Mouse (Mus musculus) frontal cortex, postnatal 25 days (tissue): Measurements from ENCODE around the gene Mvd.

ENCODE experiments used
- DNase-seq, 2 experiments: peaks; one replicate each; pipeline ENCODE4 v3.0.0; 2022; ENCODE audit warnings: low spot score in 2 of 2

Mvd gene

GRCm38 (mm10) chr8:122443262-122444006 is at the start of gene Mvd:
TSS of gene Mvd (minus strand) at chr8:122443422.
- DNase-seq: peak; percentile 96 to 98

- DNase-seq: no peak
Observed at GRCm38 (mm10) chr8:122488387-122488786, 45.2 kb upstream of the Mvd start.

GRCm38 (mm10) chr8:122484831-122485230 is 41.6 kb upstream of the Mvd start:
- no peak for DNase-seq

- no peak for DNase-seq
Observed at GRCm38 (mm10) chr8:122483877-122484276, 40.7 kb upstream of the Mvd start.

- no peak for DNase-seq
Observed at GRCm38 (mm10) chr8:122482448-122482847, 39.2 kb upstream of the Mvd start.

GRCm38 (mm10) chr8:122475580-122476320 is 32.5 kb upstream of the Mvd start, which contains the start of the genes Rnf166 and Ctu2:
TSS of gene Rnf166 (minus strand) at chr8:122476064.
TSS of gene Ctu2 (plus strand) at chr8:122476143.
- peak; percentile 75 to 89 for DNase-seq

- no peak for DNase-seq
Observed at GRCm38 (mm10) chr8:122474951-122475560, 31.8 kb upstream of the Mvd start.

- DNase-seq: no peak
Observed at GRCm38 (mm10) chr8:122473911-122474421, 30.7 kb upstream of the Mvd start.

- no peak for DNase-seq
Observed at GRCm38 (mm10) chr8:122470691-122471090, 27.5 kb upstream of the Mvd start.

- no peak for DNase-seq
Observed at GRCm38 (mm10) chr8:122469965-122470364, 26.7 kb upstream of the Mvd start.

GRCm38 (mm10) chr8:122469407-122469806 is 26.2 kb upstream of the Mvd start:
- no peak for DNase-seq

- no peak for DNase-seq
Observed at GRCm38 (mm10) chr8:122467816-122468215, 24.6 kb upstream of the Mvd start.

GRCm38 (mm10) chr8:122464985-122465384 is 21.8 kb upstream of the Mvd start:
- DNase-seq: no peak

GRCm38 (mm10) chr8:122463651-122464640 is 20.7 kb upstream of the Mvd start:
- no peak for DNase-seq

- no peak for DNase-seq
Observed at GRCm38 (mm10) chr8:122462510-122462909, 19.3 kb upstream of the Mvd start.

GRCm38 (mm10) chr8:122461473-122462148 is 18.4 kb upstream of the Mvd start:
- peak; percentile 27 to 56 for DNase-seq

GRCm38 (mm10) chr8:122460524-122461472 is 17.6 kb upstream of the Mvd start, which contains the start of gene Snai3:
TSS of gene Snai3 (minus strand) at chr8:122460733.
- DNase-seq: no peak

GRCm38 (mm10) chr8:122459990-122460389 is 16.8 kb upstream of the Mvd start:
- no peak for DNase-seq

- no peak for DNase-seq
Observed at GRCm38 (mm10) chr8:122459218-122459900, 16.1 kb upstream of the Mvd start.
